Mouse (Mus musculus): ENCODE measurements around the gene Map1lc3a. TPM values are rescaled to one million over a fixed set of nuclear protein-coding genes. Genes with fewer than 3 reads are reported as not detected.

Map1lc3a gene
- 615 and 845 TPM in 2 replicates for polyA plus RNA-seq (2012; rRNA removed)

GRCm38 (mm10) chr2:155276195-155276594 lies at the start of gene Map1lc3a:
TSS of gene Map1lc3a (plus strand) at chr2:155276297.

GRCm38 (mm10) chr2:155236362-155236992 lies 39.6 kb upstream of the Map1lc3a start, which contains the start of gene Dynlrb1:
TSS of gene Dynlrb1 (plus strand) at chr2:155236533.

Other genes with a start within 250 kb of the Map1lc3a start
- gene Ahcy, start 201.8 kb upstream of the Map1lc3a start, polyA plus RNA-seq (2012; rRNA removed): 98.8 and 128 TPM in 2 replicates
- gene Itch, start 142.8 kb upstream of the Map1lc3a start, polyA plus RNA-seq (2012; rRNA removed): 4.2 and 5.3 TPM in 2 replicates
- gene Dynlrb1, start 39.8 kb upstream of the Map1lc3a start, polyA plus RNA-seq (2012; rRNA removed): 153 and 203 TPM in 2 replicates
- gene Pigu, start 81.1 kb downstream of the Map1lc3a start, polyA plus RNA-seq (2012; rRNA removed): 50.9 and 53.8 TPM in 2 replicates
- gene Trp53inp2, start 104.8 kb downstream of the Map1lc3a start, polyA plus RNA-seq (2012; rRNA removed): 203 and 214 TPM in 2 replicates
- gene Ncoa6, start 197.6 kb downstream of the Map1lc3a start, polyA plus RNA-seq (2012; rRNA removed): 54.7 and 58.5 TPM in 2 replicates
- gene Acss2, start 241.7 kb downstream of the Map1lc3a start, polyA plus RNA-seq (2012; rRNA removed): 29.9 and 32.3 TPM in 2 replicates
- gene Ggt7, start 241.9 kb downstream of the Map1lc3a start, polyA plus RNA-seq (2012; rRNA removed): 22.8 and 26.3 TPM in 2 replicates

Data from ovary, adult 2 months (tissue).